In the genomic region with DNA sequence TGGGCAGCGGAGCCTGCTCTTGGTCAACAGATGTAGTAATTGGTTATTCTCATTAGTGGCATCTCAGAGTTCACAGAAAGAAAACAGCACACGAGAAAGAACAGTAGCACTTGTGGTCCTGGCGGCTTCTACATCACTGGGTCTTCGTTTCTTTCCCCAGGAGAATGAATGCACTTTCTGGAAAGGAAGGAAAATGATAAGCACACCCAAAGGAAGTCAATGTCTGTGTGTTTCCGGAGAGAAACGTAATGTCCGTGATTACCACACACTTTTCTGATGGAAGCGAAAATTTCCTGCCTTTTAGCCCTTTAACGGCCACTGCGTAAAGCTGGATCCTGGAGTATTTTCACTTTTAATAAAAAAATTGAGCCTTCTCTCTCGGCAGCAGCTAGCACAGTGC, we compare ENCODE assay signal across 11 mouse cellular contexts.
DNase-seq lines count a peak whose midpoint lies in the region; ATAC-seq and TF ChIP-seq lines count a peak whose summit lies in the region.
"Had no signal": no experiment of that assay in that cellular context is flagged by ENCODE, and none has a peak within 500 bp of the region (broad histone marks: within the 10 kb centered on the region; RNA-seq: fewer than 3 reads in every experiment).

No protein-coding gene starts in this region.

- H3K27me3 ChIP-seq in forebrain, embryonic 13.5 days = no peaks in the 10 kb centered on the region
- no peaks in the 10 kb centered on the region for H3K27me3 ChIP-seq in forebrain, embryonic 15.5 days
- H3K27me3 ChIP-seq in midbrain, postnatal 0 days (ENCODE audit: insufficient read depth, low read length) = no peaks in the 10 kb centered on the region
- H3K27me3 ChIP-seq in midbrain, embryonic 10.5 days (ENCODE audit: low read depth, poor library complexity, severe bottlenecking) = no peaks in the 10 kb centered on the region
- no peaks in the 10 kb centered on the region for H3K27me3 ChIP-seq in kidney, postnatal 0 days (ENCODE audit: insufficient read depth, low read length)
- H3K27me3 ChIP-seq: neural tube, embryonic 13.5 days had no signal

- no peak overlapping the region for H3K4me3 ChIP-seq in forebrain, embryonic 13.5 days
- no peak overlapping the region for H3K4me3 ChIP-seq in forebrain, embryonic 15.5 days
- H3K4me3 ChIP-seq in midbrain, postnatal 0 days (ENCODE audit: low read depth, low read length) = no peak overlapping the region
- H3K4me3 ChIP-seq in midbrain, embryonic 10.5 days = no peak overlapping the region
- H3K4me3 ChIP-seq in kidney, postnatal 0 days (replicated peaks; ENCODE audit: low read depth, low read length) = no peak overlapping the region
- H3K4me3 ChIP-seq: neural tube, embryonic 13.5 days had no signal

- H3K9ac ChIP-seq in forebrain, embryonic 13.5 days = no peak overlapping the region
- no peak overlapping the region for H3K9ac ChIP-seq in forebrain, embryonic 15.5 days (replicated peaks)
- no peak overlapping the region for H3K9ac ChIP-seq in midbrain, postnatal 0 days (replicated peaks; ENCODE audit: low read length, poor library complexity, severe bottlenecking)
- no peak overlapping the region for H3K9ac ChIP-seq in kidney, postnatal 0 days (ENCODE audit: low read depth, low read length)
- H3K9ac ChIP-seq: forebrain, postnatal 0 days; neural tube, embryonic 13.5 days had no signal

- 53% methylated on average over 11 of the region's 11 CpGs for WGBS in forebrain, embryonic 13.5 days
- WGBS in forebrain, embryonic 15.5 days = 48% methylated on average over 11 of the region's 11 CpGs
- 64% methylated on average over 11 of the region's 11 CpGs for WGBS in midbrain, postnatal 0 days
- 80% methylated on average over 11 of the region's 11 CpGs for WGBS in midbrain, embryonic 10.5 days
- WGBS in kidney, postnatal 0 days = 68% methylated on average over 11 of the region's 11 CpGs

- H3K27ac ChIP-seq in forebrain, embryonic 13.5 days = no peak overlapping the region
- no peak overlapping the region for H3K27ac ChIP-seq in forebrain, embryonic 15.5 days (replicated peaks)
- H3K27ac ChIP-seq in midbrain, postnatal 0 days (ENCODE audit: low read depth, low read length) = no peak overlapping the region
- no peak overlapping the region for H3K27ac ChIP-seq in midbrain, embryonic 10.5 days (replicated peaks)
- peak overlapping the region; percentile 20; the same call in 1 of the 2 replicates for H3K27ac ChIP-seq in kidney, postnatal 0 days
- H3K27ac ChIP-seq: neural tube, embryonic 13.5 days had no signal

- ATAC-seq in forebrain, embryonic 13.5 days = no peak
- no peak for ATAC-seq in forebrain, embryonic 15.5 days (replicated peaks)
- no peak for ATAC-seq in midbrain, postnatal 0 days (ENCODE audit: low FRiP score)
- ATAC-seq in kidney, postnatal 0 days (replicated peaks; ENCODE audit: low FRiP score, low read depth) = no peak
- ATAC-seq: forebrain, postnatal 0 days had no signal

- peaks cover 7% of the 10 kb centered on the region; the same call in 1 of the 2 replicates for H3K4me1 ChIP-seq in forebrain, embryonic 13.5 days
- no peaks in the 10 kb centered on the region for H3K4me1 ChIP-seq in forebrain, embryonic 15.5 days
- no peaks in the 10 kb centered on the region for H3K4me1 ChIP-seq in midbrain, postnatal 0 days (ENCODE audit: insufficient read depth, low read length)
- H3K4me1 ChIP-seq in midbrain, embryonic 10.5 days = no peaks in the 10 kb centered on the region
- no peaks in the 10 kb centered on the region for H3K4me1 ChIP-seq in kidney, postnatal 0 days (replicated peaks; ENCODE audit: insufficient read depth, low read length)
- H3K4me1 ChIP-seq: neural tube, embryonic 13.5 days had no signal

- DNase-seq in midbrain, postnatal 0 days (ENCODE audit: low spot score) = no peak
- no peak for DNase-seq in midbrain, embryonic 10.5 days (ENCODE audit: low spot score)
- peak; percentile 36 for DNase-seq in kidney, postnatal 0 days (ENCODE audit: low spot score)
- no peak for DNase-seq in embryo, embryonic 9.5 days (ENCODE audit: extremely low spot score)
- DNase-seq in neural tube, embryonic 10.5 days (ENCODE audit: extremely low spot score, low spot score) = no peak
- no peak for DNase-seq in right cerebral cortex, adult 18-20 months
- DNase-seq: cerebellum, adult 11 months; forebrain, postnatal 0 days had no signal

- no peak for TF ChIP-seq CTCF in midbrain, postnatal 0 days (IDR thresholded peaks at IDR 0.05)
- TF ChIP-seq CTCF in kidney, postnatal 0 days (IDR thresholded peaks at IDR 0.05; ENCODE audit: low read depth) = no peak

- H3K9me3 ChIP-seq in forebrain, embryonic 13.5 days (replicated peaks) = no peaks in the 10 kb centered on the region
- H3K9me3 ChIP-seq in forebrain, embryonic 15.5 days = no peaks in the 10 kb centered on the region
- H3K9me3 ChIP-seq in midbrain, postnatal 0 days (ENCODE audit: low read length) = no peaks in the 10 kb centered on the region
- H3K9me3 ChIP-seq in midbrain, embryonic 10.5 days (replicated peaks) = no peaks in the 10 kb centered on the region
- no peaks in the 10 kb centered on the region for H3K9me3 ChIP-seq in kidney, postnatal 0 days (replicated peaks; ENCODE audit: low read length)
- H3K9me3 ChIP-seq: neural tube, embryonic 13.5 days had no signal

- peak overlapping the region; percentile 16; the same call in 1 of the 2 replicates for H3K4me2 ChIP-seq in forebrain, embryonic 13.5 days
- no peak overlapping the region for H3K4me2 ChIP-seq in forebrain, embryonic 15.5 days (replicated peaks)
- H3K4me2 ChIP-seq in midbrain, postnatal 0 days (ENCODE audit: low read depth, low read length, poor library complexity, severe bottlenecking) = peak overlapping the region; percentile 28
- no peak overlapping the region for H3K4me2 ChIP-seq in kidney, postnatal 0 days (ENCODE audit: low read length)
- H3K4me2 ChIP-seq: neural tube, embryonic 13.5 days had no signal

- no peaks in the 10 kb centered on the region for H3K36me3 ChIP-seq in forebrain, embryonic 13.5 days (ENCODE audit: poor library complexity, severe bottlenecking)
- no peaks in the 10 kb centered on the region for H3K36me3 ChIP-seq in forebrain, embryonic 15.5 days
- no peaks in the 10 kb centered on the region for H3K36me3 ChIP-seq in midbrain, postnatal 0 days (ENCODE audit: insufficient read depth, low read length)
- H3K36me3 ChIP-seq in midbrain, embryonic 10.5 days = no peaks in the 10 kb centered on the region
- H3K36me3 ChIP-seq in kidney, postnatal 0 days (ENCODE audit: insufficient read depth, low read length) = no peaks in the 10 kb centered on the region
- H3K36me3 ChIP-seq: neural tube, embryonic 13.5 days had no signal

Comparison
In these comparisons a context has a peak if more than half of its experiments do, and no peak if none do; other contexts are left out.
1. H3K4me2 ChIP-seq: peak in forebrain, embryonic 13.5 days (single experiment) and midbrain, postnatal 0 days (single experiment); none in forebrain, embryonic 15.5 days (single experiment) and kidney, postnatal 0 days (single experiment).